Mouse (Mus musculus): Measurements from ENCODE around the gene March11.

DNA sequence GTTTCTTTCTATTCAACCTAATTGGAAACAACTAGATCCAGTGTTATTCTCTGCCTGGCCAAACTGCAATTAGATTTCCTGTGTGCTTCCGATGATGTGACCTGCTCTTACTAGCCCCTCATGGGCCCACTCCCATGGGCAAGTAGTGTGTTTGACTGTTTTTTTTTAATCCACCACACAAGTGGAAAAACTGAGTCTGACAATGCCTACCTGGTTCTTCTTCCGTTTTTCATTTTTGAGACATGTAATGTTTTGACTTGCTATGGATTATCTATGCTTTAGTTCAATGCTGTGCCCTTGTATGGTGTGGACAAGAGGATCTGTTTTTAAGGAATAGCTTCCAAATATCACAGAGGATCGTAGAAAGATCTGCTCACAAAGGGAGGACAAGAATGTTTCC, 116.4 kb downstream of the March11 start:
- TF ChIP-seq CTCF (IDR thresholded peaks at IDR 0.05; ENCODE audit: low read depth), result no peak
- no peak for TF ChIP-seq EP300 (optimal IDR thresholded peaks at IDR 0.05)

Data from stomach, postnatal 0 days (tissue).